In the genomic region with DNA sequence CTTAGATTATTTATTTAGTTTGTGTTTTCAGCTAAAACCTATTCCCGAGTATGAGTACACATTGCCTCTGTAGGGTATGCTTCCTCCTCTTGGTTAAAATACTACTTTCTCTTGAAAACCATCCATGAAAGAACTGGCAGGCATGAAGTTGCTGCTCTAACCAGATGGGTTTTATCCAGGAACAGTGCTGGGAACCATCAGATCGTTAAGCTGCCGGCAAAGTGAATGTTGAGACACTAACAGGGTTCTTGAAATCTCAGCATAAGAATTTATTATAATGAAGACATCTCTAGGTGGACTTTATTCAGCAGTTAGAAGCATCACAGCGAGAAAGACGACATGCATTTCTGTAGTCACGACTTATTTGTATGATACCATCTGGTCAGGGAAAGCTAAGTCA, we compare ENCODE assay signal across 26 mouse cellular contexts.
"Had no signal": no experiment of that assay in that cellular context is flagged by ENCODE, and none has a peak within 500 bp of the region (broad histone marks: within the 10 kb centered on the region; RNA-seq: fewer than 3 reads in every experiment).

No protein-coding gene starts in this region.

- ATAC-seq: hindbrain, embryonic 16.5 days; inflammation-experienced regulatory T-cells, adult 6 months; intestine, embryonic 15.5 days; intestine, postnatal 0 days; liver, embryonic 12.5 days had no signal

- H3K27me3 ChIP-seq: heart, embryonic 13.5 days; heart, embryonic 15.5 days; hindbrain, embryonic 12.5 days; intestine, embryonic 15.5 days; kidney, embryonic 15.5 days; limb, embryonic 13.5 days; limb, embryonic 15.5 days; liver, embryonic 12.5 days had no signal

- H3K4me2 ChIP-seq: heart, embryonic 11.5 days; heart, embryonic 13.5 days; heart, embryonic 15.5 days; hindbrain, embryonic 12.5 days; hindbrain, embryonic 14.5 days; intestine, embryonic 15.5 days; kidney, embryonic 15.5 days; limb, embryonic 13.5 days; limb, embryonic 15.5 days; liver, embryonic 12.5 days had no signal

- H3K4me1 ChIP-seq: heart, embryonic 15.5 days; intestine, embryonic 15.5 days; liver, embryonic 12.5 days had no signal

- DNase-seq: gastrocnemius, postnatal 14 days; gastrocnemius, postnatal 36 days; heart, adult 11 months; heart, adult 2 months; heart, postnatal 4 days; kidney, adult 18-20 months; kidney, adult 9 months; kidney, postnatal 10 days; kidney, postnatal 25 days; kidney, postnatal 4 days had no signal

- H3K9ac ChIP-seq: heart, embryonic 13.5 days; heart, embryonic 15.5 days; hindbrain, embryonic 12.5 days; hindbrain, embryonic 14.5 days; intestine, embryonic 15.5 days; kidney, embryonic 15.5 days; limb, embryonic 13.5 days; limb, embryonic 15.5 days; liver, embryonic 12.5 days had no signal

- H3K36me3 ChIP-seq: heart, embryonic 13.5 days; heart, embryonic 15.5 days; hindbrain, embryonic 10.5 days; hindbrain, embryonic 12.5 days; intestine, embryonic 15.5 days; kidney, embryonic 15.5 days; limb, embryonic 13.5 days; limb, embryonic 15.5 days; liver, embryonic 12.5 days had no signal

- H3K27ac ChIP-seq: heart, adult 2 months; heart, embryonic 13.5 days; heart, embryonic 15.5 days; hindbrain, embryonic 10.5 days; hindbrain, embryonic 12.5 days; hindbrain, embryonic 14.5 days; intestine, embryonic 15.5 days; kidney, embryonic 15.5 days; layer of hippocampus, adult 2 months; left cerebral cortex, adult 2 months; limb, embryonic 13.5 days; limb, embryonic 15.5 days; liver, embryonic 12.5 days had no signal

- H3K9me3 ChIP-seq: heart, embryonic 13.5 days; heart, embryonic 15.5 days; hindbrain, embryonic 10.5 days; hindbrain, embryonic 12.5 days; intestine, embryonic 15.5 days; kidney, embryonic 15.5 days; limb, embryonic 13.5 days; limb, embryonic 15.5 days; liver, embryonic 12.5 days had no signal

- H3K4me3 ChIP-seq: heart, adult 2 months; heart, embryonic 13.5 days; heart, embryonic 15.5 days; hindbrain, embryonic 10.5 days; hindbrain, embryonic 12.5 days; intestine, embryonic 15.5 days; kidney, embryonic 15.5 days; layer of hippocampus, adult 2 months; left cerebral cortex, adult 2 months; limb, embryonic 13.5 days; limb, embryonic 15.5 days; liver, embryonic 12.5 days had no signal
